Mouse (Mus musculus) heart, postnatal 14 days (tissue): Measurements from ENCODE around the gene Fam169b. TPM values are rescaled to one million over a fixed set of nuclear protein-coding genes. Genes with fewer than 3 reads are reported as not detected.

Experiments used
- DNase-seq, 2 experiments: peaks; one replicate each; pipeline ENCODE4 v3.0.0; 2021 to 2022
- intact Hi-C: fragments of 180-260 bp; cut with DNase I; formaldehyde crosslinking; loops from one replicate; pipeline ENCODE4 v1.15.1; 2025
- total RNA-seq, 2 experiments: library from RNA; stranded (reverse); gene quantifications; 2 replicates each; pipeline ENCODE4 v1.2.3; 2021

Fam169b gene
- total RNA-seq, 2 experiments from 2014 or later: 0.38 to 1.2 TPM

- peak; percentile 72 to 86 for DNase-seq
- intact Hi-C loops: loop anchor here (5.0 kb wide), 1 partner anchor 463 kb away; no protein-coding TSS in a partner anchor
Observed at GRCm38 (mm10) chr7:68369694-68370093, 96.1 kb downstream of the Fam169b start.

- DNase-seq: peak; percentile 66 to 79
- intact Hi-C loops: loop anchor here (1.0 to 5.0 kb wide), 3 partner anchors 106 to 458 kb away; no protein-coding TSS in a partner anchor
Observed at GRCm38 (mm10) chr7:68374109-68374857, 100.6 kb downstream of the Fam169b start.

DNA sequence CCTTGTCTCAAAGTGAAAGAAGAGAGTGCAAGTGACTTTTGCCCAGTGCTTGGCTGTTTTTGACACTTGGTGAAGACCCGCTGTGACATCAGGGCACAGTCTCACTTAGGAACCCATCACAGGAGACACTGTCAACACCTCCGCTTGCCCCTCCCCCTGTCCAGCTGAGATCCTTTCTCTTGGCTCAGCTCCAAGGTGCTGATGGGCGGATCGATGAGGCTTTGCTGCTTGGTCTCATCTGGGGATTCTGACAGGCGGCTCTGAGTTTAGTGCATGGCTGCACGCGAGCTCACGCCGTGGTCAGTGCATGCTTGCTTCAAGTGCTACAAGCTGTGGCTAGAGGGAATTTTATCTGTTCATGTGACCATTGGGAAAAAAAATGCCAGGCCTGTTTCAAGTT is 108.5 kb downstream of the Fam169b start:
- intact Hi-C loops: no loop called here

GRCm38 (mm10) chr7:68386767-68387166 is 113.1 kb downstream of the Fam169b start:
- intact Hi-C loops: no loop called here
- no peak for DNase-seq

More for the DNA sequence above, 108.5 kb downstream of the Fam169b start:
- DNase-seq: no peak

GRCm38 (mm10) chr7:68395707-68396333 is 122.2 kb downstream of the Fam169b start:
- intact Hi-C loops: no loop called here
- no peak for DNase-seq

- no peak for DNase-seq
Observed at GRCm38 (mm10) chr7:68400516-68400915, 126.9 kb downstream of the Fam169b start.

DNA sequence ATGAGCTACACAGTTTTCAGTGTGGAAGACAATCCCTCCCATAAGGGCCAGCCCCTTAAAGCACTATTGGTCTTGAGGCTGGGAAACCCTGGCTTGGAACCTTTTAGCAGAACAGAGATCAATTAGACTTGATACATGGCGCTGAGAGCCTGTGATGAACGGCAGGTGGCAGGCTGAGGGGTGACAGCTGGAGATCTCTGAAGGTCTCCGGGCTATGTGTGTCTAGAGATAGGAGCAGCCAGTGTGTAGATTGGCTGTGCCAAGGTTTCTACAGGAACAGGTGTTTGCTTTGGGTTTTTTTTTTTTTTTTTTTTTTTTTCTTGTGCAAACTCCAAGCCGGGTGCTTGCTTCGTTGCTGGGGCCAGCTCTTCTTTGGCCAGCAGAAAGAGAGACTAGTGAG is 135.0 kb downstream of the Fam169b start:
- intact Hi-C loops: no loop called here
- no peak for DNase-seq

More at GRCm38 (mm10) chr7:68400516-68400915, 126.9 kb downstream of the Fam169b start:
- intact Hi-C loops: no loop called here

Other genes with a start within 250 kb of the Fam169b start
- gene Pgpep1l, start 9.6 kb upstream of the Fam169b start, total RNA-seq: under 1 TPM in 1 of 2 experiments, not detected in 1; 0.39 TPM